Mouse (Mus musculus): ENCODE measurements around the gene Cd200.
A peak's percentile ranks its signal among the peaks of the same experiment; 100 is the strongest.
"Not testable (repeated sequence)": the region's sequence is repeated elsewhere in the genome, so short reads cannot be mapped to it uniquely, and the experiment has no call there.

Cd200 gene

GRCm38 (mm10) chr16:45376812-45377211 lies 32.0 kb downstream of the Cd200 start:
- no peak for DNase-seq

GRCm38 (mm10) chr16:45376294-45376693 lies 32.6 kb downstream of the Cd200 start:
- DNase-seq: peak in 1 of 2 experiments; percentile 19

- DNase-seq: peak in 1 of 2 experiments; percentile 27
These were observed 33.2 kb downstream of the Cd200 start for GRCm38 (mm10) chr16:45375506-45376225.

- DNase-seq: no peak
These were observed 34.8 kb downstream of the Cd200 start for GRCm38 (mm10) chr16:45374074-45374473.

- no peak for DNase-seq
These were observed 37.8 kb downstream of the Cd200 start for GRCm38 (mm10) chr16:45371076-45371475.

- no peak for DNase-seq
These were observed 39.4 kb downstream of the Cd200 start for GRCm38 (mm10) chr16:45369285-45369965.

GRCm38 (mm10) chr16:45366111-45366510 lies 42.7 kb downstream of the Cd200 start:
- DNase-seq: no peak

GRCm38 (mm10) chr16:45365353-45365752 lies 43.5 kb downstream of the Cd200 start:
- DNase-seq: no peak

- no peak for DNase-seq
These were observed 44.2 kb downstream of the Cd200 start for GRCm38 (mm10) chr16:45364627-45365026.

GRCm38 (mm10) chr16:45363480-45364045 lies 45.3 kb downstream of the Cd200 start:
- DNase-seq: no peak

- DNase-seq: no peak
These were observed 47.4 kb downstream of the Cd200 start for GRCm38 (mm10) chr16:45361450-45361849.

GRCm38 (mm10) chr16:45358441-45358840 lies 50.4 kb downstream of the Cd200 start:
- not testable (repeated sequence) for DNase-seq

GRCm38 (mm10) chr16:45357134-45357533 lies 51.7 kb downstream of the Cd200 start:
- no peak for DNase-seq

- DNase-seq: peak in 1 of 2 experiments; percentile 14
These were observed 56.0 kb downstream of the Cd200 start for GRCm38 (mm10) chr16:45352875-45353274.

- DNase-seq: no peak
These were observed 58.1 kb downstream of the Cd200 start for GRCm38 (mm10) chr16:45350767-45351166.

- DNase-seq: no peak
These were observed 59.1 kb downstream of the Cd200 start for GRCm38 (mm10) chr16:45349523-45350298.

- not testable (repeated sequence) for DNase-seq
These were observed 60.6 kb downstream of the Cd200 start for GRCm38 (mm10) chr16:45348238-45348637.

- no peak for DNase-seq
These were observed 61.9 kb downstream of the Cd200 start for GRCm38 (mm10) chr16:45346930-45347387.

- no peak for DNase-seq
These were observed 62.5 kb downstream of the Cd200 start for GRCm38 (mm10) chr16:45346367-45346766.

GRCm38 (mm10) chr16:45344879-45345278 lies 64.0 kb downstream of the Cd200 start:
- no peak for DNase-seq

GRCm38 (mm10) chr16:45336478-45336877 lies 72.4 kb downstream of the Cd200 start:
- DNase-seq: no peak

- DNase-seq: no peak
These were observed 74.0 kb downstream of the Cd200 start for GRCm38 (mm10) chr16:45334891-45335290.

GRCm38 (mm10) chr16:45334376-45334765 lies 74.5 kb downstream of the Cd200 start:
- DNase-seq: no peak
